Mouse (Mus musculus) urinary bladder, postnatal 10 days (tissue): Measurements from ENCODE around the gene Ank3.

Source experiments
- DNase-seq: peaks from one replicate; pipeline ENCODE4 v3.0.0; 2022; ENCODE audit warnings: low spot score

Ank3 gene

GRCm38 (mm10) chr10:69573746-69574145 is 175.2 kb downstream of the Ank3 start:
- DNase-seq, result no peak

DNA sequence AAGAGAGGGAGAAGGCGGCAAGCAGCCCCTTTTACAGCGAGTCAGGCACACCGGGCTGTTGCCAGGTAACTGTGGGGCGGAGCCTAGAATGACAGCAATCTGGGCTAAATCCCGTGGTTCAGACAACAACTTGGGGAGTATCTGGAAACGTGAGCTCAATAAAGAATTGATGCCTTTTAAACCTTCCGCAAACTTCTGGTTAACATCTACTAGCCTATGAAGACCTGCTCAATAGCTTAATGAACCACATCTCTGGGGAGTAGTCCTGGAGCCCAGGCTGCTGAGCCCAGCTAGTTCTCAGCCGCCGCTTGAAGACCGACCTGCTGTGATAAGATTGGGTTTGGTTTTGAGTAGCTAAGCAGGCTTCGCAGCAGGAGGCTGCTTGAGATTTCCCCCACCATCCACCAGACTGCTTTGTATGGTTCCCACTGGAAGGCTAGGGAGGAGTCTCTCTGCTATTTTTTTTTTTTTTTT is 175.7 kb downstream of the Ank3 start:
- DNase-seq, result no peak

GRCm38 (mm10) chr10:69574894-69575293 is 176.3 kb downstream of the Ank3 start:
- no peak for DNase-seq

GRCm38 (mm10) chr10:69575451-69575850 is 176.9 kb downstream of the Ank3 start:
- no peak for DNase-seq

- no peak for DNase-seq
Observed at GRCm38 (mm10) chr10:69576264-69576663, 177.7 kb downstream of the Ank3 start.

DNA sequence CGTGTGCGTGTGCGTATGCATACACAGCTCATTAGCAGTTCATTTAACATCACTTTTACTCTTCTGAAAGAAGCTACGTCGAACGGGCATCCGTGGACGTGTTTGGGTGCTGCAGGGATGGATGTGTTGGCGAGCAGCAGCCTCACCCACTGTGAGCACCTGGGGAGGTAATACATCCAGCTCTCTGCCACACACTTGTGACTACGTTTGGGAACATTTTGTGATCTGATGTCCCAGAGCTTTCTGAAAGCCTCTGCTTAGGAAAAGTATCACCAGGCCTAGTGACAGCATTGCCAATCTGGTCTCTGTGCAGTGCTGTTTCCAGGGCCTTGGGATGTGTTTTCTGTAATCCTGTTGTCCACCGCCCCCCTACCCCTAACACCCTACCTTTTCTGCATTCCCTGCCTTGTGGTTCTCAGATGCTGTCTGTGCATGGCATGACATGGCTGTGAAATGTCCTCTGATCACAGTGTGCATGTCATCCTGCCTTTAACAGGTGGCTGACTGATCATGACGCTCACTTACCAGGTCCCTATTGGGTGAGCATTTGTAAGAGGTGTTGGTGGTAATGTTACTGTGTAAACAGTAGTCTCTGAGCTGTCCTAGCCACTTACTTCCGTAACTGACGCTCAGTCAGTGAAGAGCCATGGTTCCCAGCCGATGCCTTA is 178.6 kb downstream of the Ank3 start:
- DNase-seq, result no peak

- no peak for DNase-seq
Observed at GRCm38 (mm10) chr10:69577729-69578061, 179.1 kb downstream of the Ank3 start.

- DNase-seq, result no peak
Observed at GRCm38 (mm10) chr10:69579585-69579984, 181.0 kb downstream of the Ank3 start.

GRCm38 (mm10) chr10:69581525-69581924 is 183.0 kb downstream of the Ank3 start:
- no peak for DNase-seq

DNA sequence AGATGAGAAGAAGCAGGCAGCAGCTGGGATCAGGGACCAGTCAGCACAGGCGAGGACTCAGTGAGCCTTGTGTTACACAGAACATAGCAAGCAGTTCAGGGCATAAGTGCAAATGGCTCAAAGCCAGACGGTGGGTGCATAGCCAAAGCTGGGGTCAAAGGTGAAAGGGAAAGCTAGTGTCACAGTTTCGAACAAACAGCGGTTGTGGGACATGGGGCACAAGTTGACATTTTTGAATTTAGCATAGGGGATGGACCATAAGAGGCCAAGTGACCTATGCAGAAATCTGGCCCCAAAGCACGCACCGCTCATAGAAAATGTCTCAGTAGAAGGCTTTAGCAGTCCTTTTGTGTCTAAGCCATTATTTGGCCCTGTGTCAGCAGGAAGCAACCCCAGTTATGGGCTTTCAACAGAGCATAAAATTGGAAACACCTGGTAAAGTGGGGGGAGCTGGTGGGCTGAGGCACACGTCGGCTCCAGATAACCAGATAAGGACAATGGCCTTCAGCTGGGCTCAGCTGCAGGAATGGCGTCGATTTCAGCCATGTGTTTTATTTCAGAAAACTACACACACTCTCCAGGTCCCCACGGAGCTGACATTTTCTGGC is 185.4 kb downstream of the Ank3 start:
- no peak for DNase-seq

DNA sequence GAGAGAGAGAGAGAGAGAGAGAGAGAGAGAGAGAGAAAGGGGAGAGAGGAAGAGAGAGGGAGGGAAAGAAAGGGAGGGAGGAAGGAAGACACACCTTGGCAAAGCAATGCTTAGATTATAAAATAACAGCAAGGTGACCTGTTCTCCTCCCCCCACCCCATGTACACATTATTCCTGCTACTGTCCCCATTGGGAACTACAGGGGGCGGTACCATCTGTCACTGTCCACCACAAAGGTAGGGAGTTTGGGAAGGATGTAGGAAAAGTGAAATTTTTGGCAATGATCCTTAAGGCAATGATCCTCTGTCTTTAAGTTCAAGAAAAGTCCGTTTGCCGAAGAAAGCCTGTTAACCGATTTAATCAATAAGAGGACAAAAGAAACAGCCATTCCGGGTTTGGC is 186.0 kb downstream of the Ank3 start:
- DNase-seq, result no peak

- DNase-seq, result no peak
Observed at GRCm38 (mm10) chr10:69585271-69585670, 186.7 kb downstream of the Ank3 start.

DNA sequence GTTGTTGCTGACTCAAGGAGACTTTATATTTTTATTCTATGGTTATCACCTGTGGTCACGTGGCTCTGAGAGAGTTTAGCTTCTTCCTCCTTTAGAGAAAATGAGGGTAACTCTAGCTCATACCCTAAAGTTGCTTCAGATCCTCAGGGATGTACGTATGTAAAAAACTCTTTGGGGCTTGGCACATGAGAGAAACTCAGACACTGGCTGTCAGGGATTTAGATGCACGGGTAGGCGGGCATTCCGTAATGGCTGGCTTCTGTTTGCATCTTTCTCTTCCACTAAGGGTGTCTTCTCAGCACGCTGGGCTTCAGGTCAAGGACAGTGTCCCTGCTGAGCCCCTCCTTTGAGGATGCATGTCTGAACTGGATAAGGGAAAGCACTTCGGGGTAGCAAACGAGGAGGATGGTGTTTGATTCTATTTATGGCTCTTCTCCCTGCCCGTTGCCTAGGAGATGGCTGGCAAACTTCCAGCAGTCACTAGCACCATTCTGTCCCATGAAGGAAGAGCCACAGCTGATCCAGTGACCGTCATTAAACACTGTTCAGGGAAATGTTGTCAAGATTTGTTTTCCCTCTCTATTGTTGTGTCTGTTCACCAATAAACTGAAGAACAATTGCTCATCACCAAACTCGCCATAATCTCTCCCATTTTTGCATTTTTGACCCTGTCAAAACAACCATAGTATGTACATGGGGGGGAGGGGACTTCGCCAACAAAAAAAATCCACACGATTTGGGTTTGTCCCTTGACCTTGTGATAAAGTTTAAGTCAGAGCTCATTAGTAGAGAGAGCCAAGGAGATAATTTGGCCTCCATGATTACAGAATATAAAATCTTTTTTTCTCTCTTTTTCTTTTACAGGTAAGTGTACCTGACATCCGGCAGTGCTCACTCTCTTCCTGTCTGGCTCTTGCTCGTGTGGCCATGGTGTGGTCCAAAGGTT is 195.9 kb downstream of the Ank3 start:
- no peak for DNase-seq

DNA sequence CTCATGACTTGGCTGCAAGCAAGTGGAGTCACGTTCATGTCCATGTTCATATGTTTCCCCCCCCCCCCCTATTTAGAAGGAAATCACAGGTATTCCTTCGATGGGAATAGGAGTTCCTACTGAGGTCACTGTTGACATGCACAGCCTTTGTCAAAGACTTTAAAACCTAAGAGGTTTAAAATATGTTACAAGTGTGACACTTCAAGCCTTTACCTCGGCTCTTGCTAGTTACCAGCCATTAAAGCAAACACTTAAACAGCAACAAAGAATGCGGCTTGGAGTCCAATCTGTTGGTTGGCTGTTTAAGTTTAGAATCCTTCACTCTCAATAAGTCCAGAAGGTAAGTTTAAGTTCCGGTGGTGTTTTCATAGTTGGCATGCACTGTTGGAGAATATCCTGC is 196.9 kb downstream of the Ank3 start:
- no peak for DNase-seq

GRCm38 (mm10) chr10:69601471-69601870 is 202.9 kb downstream of the Ank3 start:
- no peak for DNase-seq

DNA sequence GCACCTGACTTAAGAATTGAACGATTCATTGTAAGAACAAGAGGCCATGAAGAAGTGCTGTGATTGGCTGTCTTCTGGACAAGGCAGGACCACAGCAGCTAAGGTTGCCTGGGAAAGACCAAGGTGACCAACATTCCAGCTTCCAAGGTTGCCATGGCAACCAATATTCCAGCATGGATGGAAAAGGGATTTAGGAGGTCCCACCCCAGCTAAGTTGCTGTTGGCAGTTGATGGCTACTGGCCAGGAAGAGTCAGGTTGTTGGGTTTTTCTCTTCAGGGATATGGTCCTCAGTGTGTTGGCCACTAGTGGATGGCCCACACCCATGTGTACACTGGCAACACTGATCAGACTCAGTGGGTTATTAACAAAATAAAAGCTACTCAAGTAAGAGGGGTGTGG is 204.1 kb downstream of the Ank3 start:
- no peak for DNase-seq

GRCm38 (mm10) chr10:69604609-69605008 is 206.0 kb downstream of the Ank3 start:
- no peak for DNase-seq

GRCm38 (mm10) chr10:69605211-69605610 is 206.6 kb downstream of the Ank3 start:
- DNase-seq, result no peak

- no peak for DNase-seq
Observed at GRCm38 (mm10) chr10:69607611-69608119, 209.1 kb downstream of the Ank3 start.

GRCm38 (mm10) chr10:69611314-69611713 is 212.7 kb downstream of the Ank3 start:
- DNase-seq, result no peak

GRCm38 (mm10) chr10:69611839-69612340 is 213.3 kb downstream of the Ank3 start:
- no peak for DNase-seq

- DNase-seq, result no peak
Observed at GRCm38 (mm10) chr10:69616953-69617352, 218.4 kb downstream of the Ank3 start.
